Mouse (Mus musculus) bone marrow, adult 2 months (tissue): ENCODE measurements around the gene Pqlc3.

ENCODE experiments used
- CTCF ChIP-seq: fragments of 200-500 bp; IDR thresholded peaks from 2 replicates; pipeline ENCODE4 v1.5.1; 2011; ENCODE audit warnings: low read length, control low read depth; ENCODE audit not compliant: control insufficient read depth, insufficient read depth
- POLR2A ChIP-seq: fragments of 200-500 bp; IDR thresholded peaks from 2 replicates; pipeline ENCODE4 v1.6.1; 2011; ENCODE audit warnings: low read depth, mild to moderate bottlenecking, control low read depth, low read length, borderline replicate concordance; ENCODE audit not compliant: control insufficient read depth

DNA sequence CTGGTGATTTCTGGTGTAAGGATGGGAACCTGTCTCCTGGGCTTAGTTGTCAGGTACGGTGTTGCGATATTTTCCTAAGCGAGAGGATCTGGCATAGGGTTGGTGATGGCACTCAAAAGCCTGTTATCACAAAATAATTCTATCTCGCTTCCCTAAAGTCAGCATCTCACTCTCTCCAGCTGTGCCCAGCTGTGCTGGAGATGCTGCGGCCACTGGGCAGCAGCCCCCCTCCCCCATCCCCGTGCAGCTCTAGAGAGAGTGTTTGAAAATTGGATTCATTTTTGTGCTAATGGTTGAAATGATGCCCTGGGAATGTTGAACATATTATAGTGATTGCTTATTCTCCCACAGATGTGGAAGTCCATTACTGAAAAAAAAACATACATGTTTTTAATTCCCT lies 38.0 kb upstream of the Pqlc3 start:
- no peak for TF ChIP-seq POLR2A
- TF ChIP-seq CTCF = no peak
